Mouse (Mus musculus) ES-E14 (cell line): ENCODE results near the gene Erg. TPM values are rescaled to one million over a fixed set of nuclear protein-coding genes. Genes with fewer than 3 reads are reported as not detected.
A peak's percentile ranks its signal among the peaks of the same experiment; 100 is the strongest.

ENCODE experiments used
- DNase-seq: peaks from one replicate; pipeline ENCODE4 v3.0.0-alpha.2; 2013; ENCODE audit warnings: low read depth, low spot score
- H3K27ac ChIP-seq: 2 replicates; pipeline ENCODE4 v1.5.1; 2012; ENCODE audit warnings: low read depth, mild to moderate bottlenecking, low read length, moderate library complexity, mixed read lengths; ENCODE audit not compliant: poor library complexity, insufficient read depth, severe bottlenecking
- H3K36me3 ChIP-seq: 2 replicates; pipeline ENCODE4 v1.6.1; 2012; ENCODE audit warnings: mild to moderate bottlenecking, low read length, moderate library complexity, mixed read lengths; ENCODE audit not compliant: control insufficient read depth, poor library complexity, insufficient read depth, severe bottlenecking
- H3K4me1 ChIP-seq, 2 experiments: fragments of 150-350 bp in 1 of 2; sonication (generic) in 1 of 2; 2 replicates each; pipeline ENCODE4 v1.6.1; 2012; ENCODE audit warnings: low read length in 2 of 2, mild to moderate bottlenecking in 1 of 2, mixed read lengths in 1 of 2; ENCODE audit not compliant: control insufficient read depth in 2 of 2, insufficient read depth in 2 of 2, poor library complexity in 1 of 2
- H3K4me3 ChIP-seq, 2 experiments: fragments of 150-350 bp in 1 of 2; sonication (generic) in 1 of 2; 2 replicates each; pipeline ENCODE4 v1.5.1; 2012; ENCODE audit warnings: low read length in 2 of 2, low read depth in 1 of 2, mild to moderate bottlenecking in 1 of 2, mixed read lengths in 1 of 2; ENCODE audit not compliant: insufficient read depth in 1 of 2, poor library complexity in 1 of 2, severe bottlenecking in 1 of 2
- H3K9ac ChIP-seq: 2 replicates; pipeline ENCODE4 v1.6.1; 2012; ENCODE audit warnings: low read depth, mild to moderate bottlenecking, low read length, mixed read lengths; ENCODE audit not compliant: poor library complexity, insufficient read depth, severe bottlenecking
- H3K9me3 ChIP-seq: fragments of 150-350 bp; sonication (generic); 2 replicates; pipeline ENCODE4 v1.6.1; 2012; ENCODE audit warnings: low read depth, mild to moderate bottlenecking, low read length; ENCODE audit not compliant: control insufficient read depth, insufficient read depth
- CHD2 ChIP-seq: IDR thresholded peaks from 2 replicates; pipeline ENCODE4 v1.6.1; 2014; ENCODE audit warnings: mild to moderate bottlenecking, low read depth, low read length, inconsistent platforms
- HCFC1 ChIP-seq: IDR thresholded peaks from 2 replicates; pipeline ENCODE4 v1.6.1; 2012; ENCODE audit warnings: low read length, inconsistent platforms, borderline replicate concordance; ENCODE audit not compliant: insufficient read depth
- MAFK ChIP-seq: IDR thresholded peaks from 2 replicates; pipeline ENCODE4 v1.6.1; 2014; ENCODE audit warnings: mild to moderate bottlenecking, low read depth, low read length, inconsistent platforms; ENCODE audit not compliant: insufficient read depth
- ZC3H11A ChIP-seq: IDR thresholded peaks from 2 replicates; pipeline ENCODE4 v1.6.1; 2012; ENCODE audit warnings: low read depth, mild to moderate bottlenecking, inconsistent platforms, low read length, borderline replicate concordance
- ZNF384 ChIP-seq: IDR thresholded peaks from 2 replicates; pipeline ENCODE4 v1.6.1; 2012; ENCODE audit warnings: low read depth, low read length, inconsistent platforms
- in situ Hi-C, 2 experiments: fragments of 600-800 bp; cut with MboI; formaldehyde crosslinking; loops; one replicate each; pipeline ENCODE4 v1.15.1; 2025; ENCODE audit warnings: low sequenced_read_pairs in 2 of 2, inconsistent platforms in 1 of 2; ENCODE audit not compliant: unreplicated experiment in 2 of 2
- total RNA-seq: library from RNA; depleted of rRNA; stranded (reverse); fragments of 300-350 nt; gene quantifications from 2 replicates; pipeline ENCODE4 v1.2.3, GENCODE M21; 2012

The Erg gene
- total RNA-seq, 1 experiment = 0.18 TPM

DNA sequence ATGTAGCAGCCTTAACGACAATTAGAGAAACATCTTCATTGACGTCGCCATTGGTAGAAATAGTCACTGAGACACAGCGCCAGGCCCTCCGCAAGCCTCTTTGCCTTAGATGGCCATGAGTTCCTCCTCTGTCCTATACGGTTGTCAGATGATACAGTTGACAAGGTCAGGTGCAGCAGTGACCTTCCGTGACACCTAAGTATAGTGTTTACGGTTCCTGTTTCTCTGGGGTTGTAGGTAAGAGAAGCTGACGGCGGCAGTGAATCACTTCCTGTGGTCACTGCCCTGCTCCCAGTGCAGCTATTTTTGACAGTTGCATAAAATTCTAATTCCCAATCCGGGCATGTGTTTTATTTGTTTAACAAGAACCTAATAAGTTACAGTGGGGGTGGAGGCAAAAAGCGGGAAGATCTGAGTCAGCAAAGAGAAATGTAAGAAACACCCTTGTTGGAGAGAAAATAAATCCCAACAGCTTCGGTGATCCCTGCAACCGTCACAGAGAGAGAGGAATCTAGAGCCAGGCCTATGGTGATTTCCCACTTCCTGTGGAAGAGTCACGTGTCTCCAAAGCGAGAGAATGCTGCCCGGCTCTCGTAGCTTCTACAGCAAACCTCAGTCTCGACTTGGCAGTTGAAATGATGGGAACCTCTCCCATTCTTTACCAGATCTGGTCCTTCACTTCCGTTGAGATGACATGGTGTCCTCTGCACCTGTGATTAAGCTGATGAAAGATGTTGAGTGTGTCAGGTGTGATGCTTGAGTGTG, 25.8 kb upstream of the Erg start:
- Histone ChIP-seq H3K4me3 (no peak overlapping the region), H3K9me3 (no peaks in the 10 kb centered on the region), H3K27ac (no peak overlapping the region), H3K4me1 (no peaks in the 10 kb centered on the region), H3K9ac (no peak overlapping the region), H3K36me3 (no peaks in the 10 kb centered on the region)
- TF ChIP-seq CHD2 (no peak), ZNF384 (no peak), ZC3H11A (no peak), MAFK (no peak), HCFC1 (no peak)
- in situ Hi-C loops = loop anchor here (10.0 to 25.0 kb wide), 2 partner anchors 343 to 350 kb away; no protein-coding TSS in a partner anchor
- no peak for DNase-seq

DNA sequence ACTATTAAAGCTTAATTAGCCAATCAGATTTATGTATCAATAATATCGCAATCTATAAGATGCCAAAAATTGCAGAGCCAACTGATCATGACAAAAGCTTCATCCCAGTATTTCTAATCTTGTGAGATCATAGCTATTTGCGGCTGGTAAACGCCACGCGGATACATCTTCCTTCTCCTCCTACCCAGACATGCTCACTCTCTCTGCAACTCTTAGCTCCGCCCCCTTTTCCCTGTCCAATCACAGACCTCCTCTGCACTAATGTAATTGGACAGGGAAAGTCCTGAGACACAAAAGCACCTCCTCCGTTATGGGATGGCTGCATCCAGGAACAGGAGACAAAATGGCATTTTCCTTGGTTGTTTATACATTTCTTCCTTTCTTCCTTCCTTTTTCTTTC, 22.2 kb upstream of the Erg start:
- H3K9ac ChIP-seq = no peak overlapping the region

DNA sequence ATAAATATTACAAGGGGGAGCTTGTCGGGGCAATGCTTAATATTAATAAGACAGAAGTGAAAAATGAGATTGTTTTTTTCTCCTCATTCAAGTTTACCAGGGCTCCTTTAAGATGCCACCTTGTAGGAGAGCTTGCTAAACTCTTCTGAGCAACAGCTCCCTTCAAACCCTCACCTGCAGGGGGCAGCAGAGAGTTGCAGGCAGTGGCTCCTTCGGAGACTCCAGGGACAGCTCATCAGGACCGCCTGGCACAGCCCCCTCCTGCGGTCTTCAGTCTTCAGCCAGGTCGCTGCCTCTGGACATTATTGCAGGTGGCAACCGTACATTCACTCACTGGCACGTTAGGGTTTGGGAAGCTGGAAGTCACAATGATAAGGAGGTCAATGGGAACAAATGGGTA, 18.9 kb upstream of the Erg start:
- DNase-seq = peak; percentile 64
- no peaks in the 10 kb centered on the region for H3K36me3 ChIP-seq
- H3K4me1 ChIP-seq = peaks cover 4 to 6% of the 10 kb centered on the region in 2 experiments; a peak in 2 of 4 replicates
- H3K9me3 ChIP-seq = no peaks in the 10 kb centered on the region
- H3K9ac ChIP-seq = no peak overlapping the region
- in situ Hi-C loops = loop anchor here in 1 of 2 experiments (25.0 kb wide), 1 partner anchor 357 kb away; no protein-coding TSS in a partner anchor
- H3K27ac ChIP-seq = no peak overlapping the region
- no peak overlapping the region for H3K4me3 ChIP-seq
- TF ChIP-seq CHD2 = no peak
- TF ChIP-seq ZC3H11A = peak; percentile 65
- no peak for TF ChIP-seq MAFK
- no peak for TF ChIP-seq HCFC1

More for the DNA sequence above, 22.2 kb upstream of the Erg start:
- no peak overlapping the region for H3K27ac ChIP-seq
- no peak for DNase-seq
- H3K4me3 ChIP-seq = peak overlapping the region in 1 of 2 experiments; percentile 41; a peak in 1 of 4 replicates
- no peaks in the 10 kb centered on the region for H3K4me1 ChIP-seq
- no peaks in the 10 kb centered on the region for H3K9me3 ChIP-seq
- in situ Hi-C loops = loop anchor here in 1 of 2 experiments (25.0 kb wide), 1 partner anchor 354 kb away; no protein-coding TSS in a partner anchor
- H3K36me3 ChIP-seq = no peaks in the 10 kb centered on the region
- no peak for TF ChIP-seq MAFK
- TF ChIP-seq HCFC1 = no peak
- no peak for TF ChIP-seq CHD2
- TF ChIP-seq ZC3H11A = no peak
- TF ChIP-seq ZNF384 = no peak

DNA sequence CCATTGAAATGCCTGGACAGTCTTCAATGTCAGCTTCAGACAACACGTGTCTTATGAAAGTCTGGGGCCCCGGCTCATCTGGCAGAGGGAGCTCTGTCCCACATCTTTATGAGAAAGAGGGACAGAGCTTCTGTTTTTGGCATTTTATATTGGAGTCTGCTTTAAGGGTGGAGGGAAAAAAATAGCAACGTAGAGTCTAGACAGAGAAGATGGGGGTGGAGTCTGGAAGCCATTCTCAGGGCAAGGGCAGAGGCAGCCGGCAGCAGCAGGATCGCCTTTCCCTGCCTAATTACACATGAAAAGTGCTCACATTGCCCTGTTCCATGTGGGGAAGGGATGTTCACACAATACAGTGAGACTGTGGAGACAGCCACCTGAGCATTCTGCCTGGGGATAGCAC, 16.1 kb upstream of the Erg start:
- TF ChIP-seq MAFK = no peak
- no peak for TF ChIP-seq ZNF384
- no peak for TF ChIP-seq HCFC1
- TF ChIP-seq CHD2 = no peak
- no peak for TF ChIP-seq ZC3H11A
- no peaks in the 10 kb centered on the region for H3K9me3 ChIP-seq
- in situ Hi-C loops = loop anchor here in 1 of 2 experiments (25.0 kb wide), 1 partner anchor 360 kb away; no protein-coding TSS in a partner anchor
- H3K27ac ChIP-seq = no peak overlapping the region
- no peak overlapping the region for H3K9ac ChIP-seq
- no peak for DNase-seq
- peaks cover 4 to 6% of the 10 kb centered on the region in 2 experiments; a peak in 2 of 4 replicates for H3K4me1 ChIP-seq
- H3K36me3 ChIP-seq = no peaks in the 10 kb centered on the region
- no peak overlapping the region for H3K4me3 ChIP-seq
